Mouse (Mus musculus): ENCODE data around the gene Vwa1.
"Not testable (repeated sequence)": the region's sequence is repeated elsewhere in the genome, so short reads cannot be mapped to it uniquely, and the experiment has no call there.

Gene Vwa1

GRCm38 (mm10) chr4:155774280-155774754 is at the start of gene Vwa1:
Gene Vwa1, minus strand, starts transcription at chr4:155774698.
- peak; percentile 95 for DNase-seq

- DNase-seq, result no peak
These were observed 48.9 kb upstream of the Vwa1 start for GRCm38 (mm10) chr4:155823443-155823842.

GRCm38 (mm10) chr4:155821025-155821424 is 46.5 kb upstream of the Vwa1 start:
- DNase-seq, result peak; percentile 65

GRCm38 (mm10) chr4:155817533-155817932 is 43.0 kb upstream of the Vwa1 start:
- DNase-seq, result no peak

GRCm38 (mm10) chr4:155812665-155813181 is 38.2 kb upstream of the Vwa1 start:
- peak; percentile 63 for DNase-seq

GRCm38 (mm10) chr4:155811929-155812664 is 37.6 kb upstream of the Vwa1 start, which contains the start of gene Ccnl2:
Gene Ccnl2, plus strand, starts transcription at chr4:155812489.
- DNase-seq, result peak; percentile 93

GRCm38 (mm10) chr4:155807841-155808240 is 33.3 kb upstream of the Vwa1 start:
- DNase-seq, result no peak

- peak; percentile 99 for DNase-seq
These were observed 29.0 kb upstream of the Vwa1 start for GRCm38 (mm10) chr4:155803340-155804041.

GRCm38 (mm10) chr4:155802741-155803339 is 28.3 kb upstream of the Vwa1 start, which contains the start of gene Mrpl20:
Gene Mrpl20, plus strand, starts transcription at chr4:155802878.
- peak; percentile 39 for DNase-seq

GRCm38 (mm10) chr4:155802075-155802474 is 27.6 kb upstream of the Vwa1 start:
- DNase-seq, result no peak

GRCm38 (mm10) chr4:155793730-155794129 is 19.2 kb upstream of the Vwa1 start:
- no peak for DNase-seq

GRCm38 (mm10) chr4:155791240-155791933 is 16.9 kb upstream of the Vwa1 start:
- DNase-seq, result no peak

- DNase-seq, result no peak
These were observed 16.2 kb upstream of the Vwa1 start for GRCm38 (mm10) chr4:155790650-155791161.

GRCm38 (mm10) chr4:155790021-155790489 is 15.6 kb upstream of the Vwa1 start, which contains the start of gene Ankrd65:
Gene Ankrd65, plus strand, starts transcription at chr4:155790439.
- DNase-seq, result no peak

GRCm38 (mm10) chr4:155788833-155789232 is 14.3 kb upstream of the Vwa1 start:
- DNase-seq, result not testable (repeated sequence)

- DNase-seq, result no peak
These were observed 13.8 kb upstream of the Vwa1 start for GRCm38 (mm10) chr4:155788300-155788699.

- DNase-seq, result no peak
These were observed 11.3 kb upstream of the Vwa1 start, which contains the start of gene Tmem88b for GRCm38 (mm10) chr4:155785819-155786218. Gene Tmem88b, minus strand, starts transcription at chr4:155785874.

GRCm38 (mm10) chr4:155785246-155785645 is 10.7 kb upstream of the Vwa1 start:
- no peak for DNase-seq

- DNase-seq, result peak; percentile 82
These were observed 9.7 kb upstream of the Vwa1 start for GRCm38 (mm10) chr4:155784081-155784701.

- no peak for DNase-seq
These were observed 9.1 kb upstream of the Vwa1 start for GRCm38 (mm10) chr4:155783486-155784080.

GRCm38 (mm10) chr4:155780895-155781294 is 6.4 kb upstream of the Vwa1 start:
- no peak for DNase-seq

All from thymus, postnatal 4 days (tissue).